Mouse (Mus musculus) forebrain, embryonic 12.5 days (tissue): ENCODE measurements around the gene Hrh3. TPM values are rescaled to one million over a fixed set of nuclear protein-coding genes. Genes with fewer than 3 reads are reported as not detected.

Experiments
- polyA plus RNA-seq: library from polyadenylated mRNA; unstranded; fragments of >200 nt; fragmentation: Nextera tagmentation; extraction: Ambion mirVana; gene quantifications from 2 replicates; pipeline ENCODE4 v1.2.1, GENCODE M21; 2016

Hrh3 gene
- polyA plus RNA-seq, 1 experiment from 2014 or later: 3.3 TPM

Other genes starting within 250 kb of the Hrh3 start
- gene Taf4, start 127.8 kb downstream of the Hrh3 start, polyA plus RNA-seq: 5.2 and 5.8 TPM in 2 replicates
- 15.4 and 15.7 TPM in 2 replicates for gene Lsm14b, start 79.5 kb downstream of the Hrh3 start, polyA plus RNA-seq
- gene Psma7, start 62.1 kb downstream of the Hrh3 start, polyA plus RNA-seq: 666 and 694 TPM in 2 replicates
- gene Ss18l1, start 62.0 kb downstream of the Hrh3 start, polyA plus RNA-seq: 25.0 and 29.4 TPM in 2 replicates
- 31.5 and 31.6 TPM in 2 replicates for gene Mtg2, start 33.9 kb downstream of the Hrh3 start, polyA plus RNA-seq
- 46.2 and 46.9 TPM in 2 replicates for gene Osbpl2, start 14.8 kb upstream of the Hrh3 start, polyA plus RNA-seq
- gene Adrm1, start 67.0 kb upstream of the Hrh3 start, polyA plus RNA-seq: 213 and 225 TPM in 2 replicates
- 4.9 and 5.1 TPM in 2 replicates for gene Lama5, start 121.4 kb upstream of the Hrh3 start, polyA plus RNA-seq
- gene Rps21, start 152.9 kb upstream of the Hrh3 start, polyA plus RNA-seq: 464 and 488 TPM in 2 replicates
- 17.7 and 20.8 TPM in 2 replicates for gene Cables2, start 169.0 kb upstream of the Hrh3 start, polyA plus RNA-seq
- 0.10 and 0.13 TPM in 2 replicates for gene Rbbp8nl, start 185.4 kb upstream of the Hrh3 start, polyA plus RNA-seq
- not detected in 2 replicates for gene Gata5, start 230.2 kb upstream of the Hrh3 start, polyA plus RNA-seq